Mouse (Mus musculus) intestine, embryonic 15.5 days (tissue): ENCODE results near the gene Htatip2. TPM values are rescaled to one million over a fixed set of nuclear protein-coding genes. Genes with fewer than 3 reads are reported as not detected.

Experiments used
- ATAC-seq: fragments of 200-750 bp; cut with Nextera tagmentation; 2 replicates; pipeline ENCODE4 v1.8.0; 2017; ENCODE audit warnings: moderate TSS enrichment, moderate library complexity
- H3K27ac ChIP-seq: fragments of 300-500 bp; sonication (generic); 2 replicates; pipeline ENCODE4 v1.5.1; 2015; ENCODE audit warnings: mild to moderate bottlenecking, inconsistent platforms
- H3K27me3 ChIP-seq: fragments of 300-500 bp; sonication (generic); replicated peaks from 2 replicates; pipeline ENCODE4 v1.6.1; 2015; ENCODE audit warnings: inconsistent platforms
- H3K36me3 ChIP-seq: fragments of 300-500 bp; sonication (generic); 2 replicates; pipeline ENCODE4 v1.6.1; 2015; ENCODE audit warnings: inconsistent platforms
- H3K4me1 ChIP-seq: fragments of 300-500 bp; sonication (generic); replicated peaks from 2 replicates; pipeline ENCODE4 v1.6.1; 2015; ENCODE audit warnings: inconsistent platforms
- H3K4me2 ChIP-seq: fragments of 300-500 bp; sonication (generic); replicated peaks from 2 replicates; pipeline ENCODE4 v1.6.1; 2015; ENCODE audit warnings: mild to moderate bottlenecking, inconsistent platforms
- H3K4me3 ChIP-seq: fragments of 300-500 bp; sonication (generic); replicated peaks from 2 replicates; pipeline ENCODE4 v1.5.1; 2015; ENCODE audit warnings: inconsistent platforms
- H3K9ac ChIP-seq: fragments of 300-500 bp; sonication (generic); 2 replicates; pipeline ENCODE4 v1.6.1; 2015; ENCODE audit warnings: inconsistent platforms
- H3K9me3 ChIP-seq: fragments of 300-500 bp; sonication (generic); 2 replicates; pipeline ENCODE4 v1.6.1; 2016; ENCODE audit warnings: inconsistent platforms
- WGBS: fragments of 180-500 bp; shearing (Covaris S2); methylation state at CpG from one replicate; pipeline ENCODE4 v1.1.7; 2015; 5-methylcytosine and 5-hydroxymethylcytosine counted together
- polyA plus RNA-seq: library from polyadenylated mRNA; unstranded; fragments of >200 nt; fragmentation: Nextera tagmentation; extraction: Ambion mirVana; gene quantifications from 2 replicates; pipeline ENCODE4 v1.2.1, GENCODE M21; 2015

Gene Htatip2
- polyA plus RNA-seq, 1 experiment from 2014 or later: 21.8 TPM

DNA sequence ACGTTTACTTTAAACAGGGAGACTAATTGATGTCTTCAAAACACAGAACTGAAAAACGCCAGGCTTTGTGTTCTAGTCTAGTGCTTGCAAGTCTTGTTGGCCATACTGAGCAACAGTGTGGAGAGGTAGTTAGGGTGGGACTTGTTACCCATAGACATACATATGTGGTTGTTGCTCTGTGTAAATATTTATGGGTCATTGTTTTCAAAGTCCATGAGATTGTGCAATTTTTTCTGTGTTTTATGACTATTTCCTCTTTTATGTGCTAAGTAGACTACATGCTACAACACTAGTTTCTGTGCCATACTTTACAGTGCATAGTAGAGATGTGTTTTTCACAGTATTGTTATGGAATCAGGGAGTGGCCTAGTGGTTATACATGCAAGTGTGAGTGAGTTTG is 35.4 kb downstream of the Htatip2 start:
- Histone ChIP-seq H3K9me3 (no peaks in the 10 kb centered on the region), H3K4me2 (no peak overlapping the region), H3K27ac (no peak overlapping the region), H3K4me3 (no peak overlapping the region), H3K9ac (no peak overlapping the region), H3K4me1 (no peaks in the 10 kb centered on the region), H3K36me3 (peaks cover 5% of the 10 kb centered on the region; the same call in 1 of the 2 replicates), H3K27me3 (no peaks in the 10 kb centered on the region)
- WGBS: 64% methylated on average over 2 of the region's 2 CpGs
- no peak for ATAC-seq

GRCm38 (mm10) chr7:49797171-49797570 is 38.3 kb downstream of the Htatip2 start:
- Histone ChIP-seq H3K9ac (no peak overlapping the region), H3K4me1 (no peaks in the 10 kb centered on the region), H3K4me2 (no peak overlapping the region), H3K9me3 (no peaks in the 10 kb centered on the region), H3K4me3 (no peak overlapping the region), H3K36me3 (0 out of 2 replicates have a peak, but pooled peaks cover 3% of the 10 kb centered on the region), H3K27ac (no peak overlapping the region), H3K27me3 (no peaks in the 10 kb centered on the region)
- WGBS: 71% methylated on average over 1 of the region's 1 CpGs
- no peak for ATAC-seq

GRCm38 (mm10) chr7:49803511-49803910 is 44.6 kb downstream of the Htatip2 start:
- Histone ChIP-seq H3K27me3 (no peaks in the 10 kb centered on the region), H3K9me3 (no peaks in the 10 kb centered on the region), H3K4me1 (no peaks in the 10 kb centered on the region), H3K4me3 (no peak overlapping the region), H3K36me3 (0 out of 2 replicates have a peak, but pooled peaks cover 7% of the 10 kb centered on the region), H3K4me2 (no peak overlapping the region), H3K9ac (no peak overlapping the region), H3K27ac (no peak overlapping the region)
- WGBS: 86% methylated on average over 6 of the region's 6 CpGs
- ATAC-seq: no peak

- WGBS: 55% methylated on average over 5 of the region's 5 CpGs
- H3K9me3 ChIP-seq: no peaks in the 10 kb centered on the region
- H3K27ac ChIP-seq: no peak overlapping the region
- no peak overlapping the region for H3K4me3 ChIP-seq
- H3K27me3 ChIP-seq: no peaks in the 10 kb centered on the region
- no peak for ATAC-seq
- no peak overlapping the region for H3K4me2 ChIP-seq
- H3K36me3 ChIP-seq: 0 out of 2 replicates have a peak, but pooled peaks cover 10% of the 10 kb centered on the region
- H3K4me1 ChIP-seq: no peaks in the 10 kb centered on the region
- no peak overlapping the region for H3K9ac ChIP-seq
Observed at GRCm38 (mm10) chr7:49804638-49805165, 45.8 kb downstream of the Htatip2 start.

DNA sequence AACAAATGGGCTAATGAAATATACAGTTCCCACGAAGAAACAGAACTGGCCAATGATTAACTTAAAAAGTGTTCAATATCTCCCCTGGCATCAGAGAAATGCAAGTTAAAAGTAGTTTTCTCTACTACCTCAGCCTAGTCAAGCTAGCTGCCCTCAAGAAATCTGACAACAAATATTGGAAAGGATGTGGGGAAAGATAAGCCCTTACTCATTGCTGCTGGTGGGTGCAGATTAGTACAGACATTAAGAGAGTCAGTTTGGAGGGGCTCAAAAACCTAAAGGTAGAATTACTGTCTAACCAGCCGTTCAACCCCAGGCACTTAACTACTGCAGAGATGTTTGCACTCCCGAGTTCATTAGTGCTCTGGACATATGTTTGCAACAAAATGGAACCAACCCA is 46.7 kb downstream of the Htatip2 start:
- no peaks in the 10 kb centered on the region for H3K27me3 ChIP-seq
- H3K4me3 ChIP-seq: no peak overlapping the region
- no peaks in the 10 kb centered on the region for H3K9me3 ChIP-seq
- no peak for ATAC-seq
- H3K4me1 ChIP-seq: no peaks in the 10 kb centered on the region
- no peak overlapping the region for H3K27ac ChIP-seq
- 0 out of 2 replicates have a peak, but pooled peaks cover 10% of the 10 kb centered on the region for H3K36me3 ChIP-seq
- WGBS: 38% methylated on average over 3 of the region's 3 CpGs
- no peak overlapping the region for H3K9ac ChIP-seq
- no peak overlapping the region for H3K4me2 ChIP-seq

DNA sequence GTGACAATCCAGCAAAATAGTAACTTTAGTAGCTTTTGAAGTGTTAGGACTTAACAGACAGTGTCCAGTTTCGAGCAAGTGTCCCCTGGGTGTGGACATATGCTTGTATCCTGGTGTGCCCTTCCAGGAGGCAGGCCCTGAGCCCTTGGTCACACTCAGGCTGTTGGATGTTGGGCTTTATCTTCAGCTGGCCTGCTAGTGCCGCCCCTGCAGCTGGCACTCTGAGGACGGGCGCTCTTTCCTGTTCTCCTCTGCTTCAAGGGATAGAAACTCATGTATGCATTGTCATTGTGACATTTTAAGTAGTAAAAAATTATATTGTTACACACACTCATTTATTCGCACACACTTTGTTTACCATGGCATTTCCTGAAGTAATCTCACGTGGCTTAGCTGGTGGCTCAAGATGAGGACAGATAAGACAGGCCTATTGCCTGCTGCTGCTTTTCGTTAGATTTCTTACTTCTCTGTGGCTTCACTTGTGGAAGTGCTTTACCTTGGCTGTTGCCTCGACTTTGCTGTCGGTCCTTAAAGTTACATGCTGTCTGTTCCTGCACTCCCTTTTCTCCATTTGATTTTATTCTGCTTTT is 48.3 kb downstream of the Htatip2 start:
- WGBS: 75% methylated on average over 9 of the region's 9 CpGs
- no peak for ATAC-seq
- H3K36me3 ChIP-seq: 0 out of 2 replicates have a peak, but pooled peaks cover 11% of the 10 kb centered on the region

GRCm38 (mm10) chr7:49807846-49808622 is 49.1 kb downstream of the Htatip2 start:
- no peak overlapping the region for H3K4me2 ChIP-seq
- H3K27me3 ChIP-seq: no peaks in the 10 kb centered on the region
- no peak overlapping the region for H3K9ac ChIP-seq
- no peak overlapping the region for H3K27ac ChIP-seq
- H3K4me1 ChIP-seq: no peaks in the 10 kb centered on the region
- H3K9me3 ChIP-seq: no peaks in the 10 kb centered on the region
- H3K4me3 ChIP-seq: no peak overlapping the region
- 90% methylated on average over 17 of the region's 17 CpGs for WGBS
- ATAC-seq: no peak
- H3K36me3 ChIP-seq: 0 out of 2 replicates have a peak, but pooled peaks cover 11% of the 10 kb centered on the region

More for the DNA sequence above, 48.3 kb downstream of the Htatip2 start:
- H3K4me2 ChIP-seq: no peak overlapping the region
- H3K27me3 ChIP-seq: no peaks in the 10 kb centered on the region
- no peak overlapping the region for H3K27ac ChIP-seq
- no peak overlapping the region for H3K9ac ChIP-seq
- H3K4me3 ChIP-seq: no peak overlapping the region
- no peaks in the 10 kb centered on the region for H3K9me3 ChIP-seq
- no peaks in the 10 kb centered on the region for H3K4me1 ChIP-seq

DNA sequence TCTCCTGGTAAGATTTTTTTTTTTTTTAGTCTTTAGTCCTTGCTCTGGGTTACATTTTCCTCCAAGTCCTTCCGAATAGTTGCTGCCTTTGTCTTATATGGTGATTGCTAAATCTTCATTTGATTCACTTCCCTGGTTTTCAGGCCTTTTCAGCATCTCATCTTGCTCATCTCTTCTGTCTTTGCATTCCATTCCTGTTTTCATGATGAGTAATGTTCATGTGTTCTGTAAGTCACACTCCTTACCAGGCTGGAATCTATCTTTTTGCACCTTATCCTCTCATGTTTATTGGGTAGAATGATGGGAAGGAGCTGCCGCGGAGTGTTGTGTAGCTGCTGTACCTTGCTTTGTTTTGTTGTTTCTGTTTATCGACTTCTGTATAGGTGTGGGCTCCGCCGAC is 50.2 kb downstream of the Htatip2 start:
- no peaks in the 10 kb centered on the region for H3K9me3 ChIP-seq
- H3K4me2 ChIP-seq: no peak overlapping the region
- no peaks in the 10 kb centered on the region for H3K27me3 ChIP-seq
- H3K36me3 ChIP-seq: 0 out of 2 replicates have a peak, but pooled peaks cover 11% of the 10 kb centered on the region
- H3K27ac ChIP-seq: no peak overlapping the region
- no peak overlapping the region for H3K9ac ChIP-seq
- H3K4me3 ChIP-seq: no peak overlapping the region
- no peak for ATAC-seq
- no peaks in the 10 kb centered on the region for H3K4me1 ChIP-seq
- 89% methylated on average over 6 of the region's 6 CpGs for WGBS

- Histone ChIP-seq H3K4me3 (no peak overlapping the region), H3K9me3 (no peaks in the 10 kb centered on the region), H3K36me3 (0 out of 2 replicates have a peak, but pooled peaks cover 11% of the 10 kb centered on the region), H3K9ac (no peak overlapping the region), H3K27ac (no peak overlapping the region), H3K27me3 (no peaks in the 10 kb centered on the region), H3K4me2 (no peak overlapping the region), H3K4me1 (no peaks in the 10 kb centered on the region)
- WGBS: 71% methylated on average over 3 of the region's 3 CpGs
- ATAC-seq: no peak
Observed at GRCm38 (mm10) chr7:49809562-49809961, 50.6 kb downstream of the Htatip2 start.

- Histone ChIP-seq H3K4me3 (no peak overlapping the region), H3K9me3 (no peaks in the 10 kb centered on the region), H3K4me2 (no peak overlapping the region), H3K27ac (no peak overlapping the region), H3K27me3 (no peaks in the 10 kb centered on the region), H3K36me3 (0 out of 2 replicates have a peak, but pooled peaks cover 11% of the 10 kb centered on the region), H3K4me1 (no peaks in the 10 kb centered on the region), H3K9ac (no peak overlapping the region)
- ATAC-seq: no peak
- WGBS: 50% methylated on average over 4 of the region's 4 CpGs
Observed at GRCm38 (mm10) chr7:49811346-49811745, 52.4 kb downstream of the Htatip2 start.

- no peak overlapping the region for H3K4me2 ChIP-seq
- ATAC-seq: no peak
- no peaks in the 10 kb centered on the region for H3K9me3 ChIP-seq
- H3K4me3 ChIP-seq: no peak overlapping the region
- no peaks in the 10 kb centered on the region for H3K4me1 ChIP-seq
- H3K27me3 ChIP-seq: no peaks in the 10 kb centered on the region
- H3K36me3 ChIP-seq: no peaks in the 10 kb centered on the region
- H3K9ac ChIP-seq: no peak overlapping the region
- H3K27ac ChIP-seq: no peak overlapping the region
- WGBS: 76% methylated on average over 4 of the region's 4 CpGs
Observed at GRCm38 (mm10) chr7:49819393-49819792, 60.5 kb downstream of the Htatip2 start.

GRCm38 (mm10) chr7:49821370-49821769 is 62.5 kb downstream of the Htatip2 start:
- Histone ChIP-seq H3K4me2 (no peak overlapping the region), H3K27me3 (no peaks in the 10 kb centered on the region), H3K4me1 (no peaks in the 10 kb centered on the region), H3K9me3 (no peaks in the 10 kb centered on the region), H3K36me3 (no peaks in the 10 kb centered on the region), H3K4me3 (no peak overlapping the region), H3K27ac (no peak overlapping the region), H3K9ac (no peak overlapping the region)
- ATAC-seq: no peak
- 69% methylated on average over 1 of the region's 1 CpGs for WGBS
